Mouse (Mus musculus) Patski (cell line): ENCODE measurements around the gene Cntn1. TPM values are rescaled to one million over a fixed set of nuclear protein-coding genes. Genes with fewer than 3 reads are reported as not detected.
"Not testable (repeated sequence)": the region's sequence is repeated elsewhere in the genome, so short reads cannot be mapped to it uniquely, and the experiment has no call there.

ENCODE experiments used
- ATAC-seq: fragments of 100-300 bp; one replicate; pipeline ENCODE4 v1.8.0; 2021
- CTCF ChIA-PET: fragments of 350-600 bp; sonication (Branson Sonifier 250); formaldehyde crosslinking; loops from one replicate; lab custom pipeline; 2022; ENCODE audit warnings: inconsistent platforms; lab: Charles Lee
- POLR2A ChIA-PET: fragments of 350-600 bp; sonication (Branson Sonifier 250); formaldehyde crosslinking; loops from one replicate; lab custom pipeline; 2022; ENCODE audit warnings: antibody characterized with exemption, inconsistent platforms; lab: Charles Lee
- DNase-seq: peaks from one replicate; pipeline ENCODE4 v3.0.0-alpha.2; 2011; ENCODE audit warnings: low read depth, low spot score
- H3K27me3 ChIP-seq: fragments of 371-371 bp; one replicate; pipeline ENCODE4 v1.5.1; 2021
- CTCF ChIP-seq: fragments of 100-300 bp; IDR thresholded peaks from one replicate; pipeline ENCODE4 v1.5.1; 2021
- in situ Hi-C: fragments of 300-500 bp; cut with MboI; formaldehyde crosslinking; loops from 3 replicates; pipeline ENCODE4 v1.11.1; 2018; ENCODE audit warnings: low pct_unique_long_range_greater_than_20kb, mixed read lengths
- polyA plus RNA-seq: library from polyadenylated mRNA; unstranded; gene quantifications from one replicate; pipeline ENCODE4 v1.2.3, GENCODE M21; 2021

The Cntn1 gene
- polyA plus RNA-seq, 1 experiment from 2014 or later: not detected

GRCm38 (mm10) chr15:92327111-92327510 lies 276.1 kb downstream of the Cntn1 start:
- POLR2A ChIA-PET: no interaction called here
- TF ChIP-seq CTCF: no peak
- CTCF ChIA-PET: no interaction called here
- ATAC-seq (no peak), DNase-seq (no peak)
- no peaks in the 10 kb centered on the region for H3K27me3 ChIP-seq
- in situ Hi-C loops: no loop called here

GRCm38 (mm10) chr15:92340253-92340652 lies 289.3 kb downstream of the Cntn1 start:
- no peak for TF ChIP-seq CTCF
- H3K27me3 ChIP-seq: peaks cover 25% of the 10 kb centered on the region
- in situ Hi-C loops: no loop called here
- DNase-seq (no peak), ATAC-seq (no peak)
- POLR2A ChIA-PET: no interaction called here
- CTCF ChIA-PET: no interaction called here

- peaks cover 25% of the 10 kb centered on the region for H3K27me3 ChIP-seq
- in situ Hi-C loops: no loop called here
- DNase-seq (no peak), ATAC-seq (no peak)
- no peak for TF ChIP-seq CTCF
- POLR2A ChIA-PET: no interaction called here
- CTCF ChIA-PET: no interaction called here
Observed at GRCm38 (mm10) chr15:92341424-92341823, 290.5 kb downstream of the Cntn1 start.

- POLR2A ChIA-PET: no interaction called here
- TF ChIP-seq CTCF: no peak
- ATAC-seq (no peak), DNase-seq (no peak)
- CTCF ChIA-PET: no interaction called here
- H3K27me3 ChIP-seq: peaks cover 21% of the 10 kb centered on the region
- in situ Hi-C loops: no loop called here
Observed at GRCm38 (mm10) chr15:92344136-92344869, 293.3 kb downstream of the Cntn1 start.

GRCm38 (mm10) chr15:92347426-92347825 lies 296.5 kb downstream of the Cntn1 start:
- in situ Hi-C loops: no loop called here
- no peaks in the 10 kb centered on the region for H3K27me3 ChIP-seq
- TF ChIP-seq CTCF: no peak
- ChIA-PET POLR2A (no interaction called here), CTCF (no interaction called here)
- no peak for DNase-seq
- ATAC-seq: no peak

- POLR2A ChIA-PET: no interaction called here
- no peak for TF ChIP-seq CTCF
- in situ Hi-C loops: no loop called here
- H3K27me3 ChIP-seq: no peaks in the 10 kb centered on the region
- CTCF ChIA-PET: no interaction called here
- ATAC-seq (no peak), DNase-seq (no peak)
Observed at GRCm38 (mm10) chr15:92347902-92348301, 296.9 kb downstream of the Cntn1 start.

GRCm38 (mm10) chr15:92348453-92348852 lies 297.5 kb downstream of the Cntn1 start:
- CTCF ChIA-PET, H3K27me3 ChIP-seq, in situ Hi-C loops, ATAC-seq, POLR2A ChIA-PET, DNase-seq: not testable (repeated sequence)

GRCm38 (mm10) chr15:92364153-92364552 lies 313.2 kb downstream of the Cntn1 start:
- no peak for DNase-seq
- no peak for TF ChIP-seq CTCF
- no peak for ATAC-seq
- CTCF ChIA-PET: no interaction called here
- no peaks in the 10 kb centered on the region for H3K27me3 ChIP-seq
- POLR2A ChIA-PET: no interaction called here
- in situ Hi-C loops: no loop called here

- in situ Hi-C loops: no loop called here
- DNase-seq: no peak
- no peak for TF ChIP-seq CTCF
- ChIA-PET POLR2A (no interaction called here), CTCF (no interaction called here)
- H3K27me3 ChIP-seq: no peaks in the 10 kb centered on the region
- ATAC-seq: no peak
Observed at GRCm38 (mm10) chr15:92364592-92364991, 313.6 kb downstream of the Cntn1 start.

Other genes with a start within 250 kb of the Cntn1 start
- not detected for gene Smgc, start 212.9 kb upstream of the Cntn1 start, polyA plus RNA-seq